Mouse (Mus musculus): Measurements from ENCODE around the gene Arhgap23. TPM values are rescaled to one million over a fixed set of nuclear protein-coding genes. Genes with fewer than 3 reads are reported as not detected.

Gene Arhgap23
- polyA plus RNA-seq, 1 experiment from 2014 or later: 7.9 TPM

- H3K9me3 ChIP-seq (ENCODE audit: low read depth, low read length): no peaks in the 10 kb centered on the region
- peak overlapping the region; percentile 71 for H3K4me2 ChIP-seq
- peak overlapping the region; percentile 29 for H3K4me3 ChIP-seq (ENCODE audit: low read depth, low read length)
- no peak overlapping the region for H3K27ac ChIP-seq (ENCODE audit: low read depth)
- H3K9ac ChIP-seq: peak overlapping the region; percentile 15; the same call in 1 of the 2 replicates
- WGBS: 4% methylated on average over 23 of the region's 23 CpGs
- H3K4me1 ChIP-seq (ENCODE audit: insufficient read depth): peaks cover 4% of the 10 kb centered on the region; the same call in 1 of the 2 replicates
- DNase-seq: peak; percentile 95
- peaks cover 8% of the 10 kb centered on the region for H3K36me3 ChIP-seq (ENCODE audit: insufficient read depth)
- TF ChIP-seq CTCF (IDR thresholded peaks at IDR 0.05; ENCODE audit: low read depth): peak; percentile 97
- peak; percentile 61 for ATAC-seq (ENCODE audit: insufficient read depth)
- no peaks in the 10 kb centered on the region for H3K27me3 ChIP-seq (ENCODE audit: insufficient read depth, low read length)
Measured at GRCm38 (mm10) chr11:97399958-97400710, 15.2 kb upstream of the Arhgap23 start.

GRCm38 (mm10) chr11:97401082-97401481 is 14.3 kb upstream of the Arhgap23 start:
- Histone ChIP-seq H3K9me3 (ENCODE audit: low read depth, low read length) (no peaks in the 10 kb centered on the region), H3K27ac (ENCODE audit: low read depth) (no peak overlapping the region), H3K27me3 (ENCODE audit: insufficient read depth, low read length) (0 out of 2 replicates have a peak, but pooled peaks cover 2% of the 10 kb centered on the region), H3K36me3 (ENCODE audit: insufficient read depth) (no peaks in the 10 kb centered on the region), H3K4me2 (peak overlapping the region; percentile 71), H3K4me3 (ENCODE audit: low read depth, low read length) (no peak overlapping the region), H3K9ac (no peak overlapping the region), H3K4me1 (ENCODE audit: insufficient read depth) (peaks cover 6% of the 10 kb centered on the region; the same call in 1 of the 2 replicates)
- WGBS: 11% methylated on average over 6 of the region's 6 CpGs
- ATAC-seq (ENCODE audit: insufficient read depth) (peak; percentile 4; the same call in 1 of the 2 replicates), DNase-seq (no peak)
- TF ChIP-seq CTCF (IDR thresholded peaks at IDR 0.05; ENCODE audit: low read depth): no peak

GRCm38 (mm10) chr11:97401686-97402435 is 13.5 kb upstream of the Arhgap23 start:
- DNase-seq (no peak), ATAC-seq (ENCODE audit: insufficient read depth) (no peak)
- Histone ChIP-seq H3K4me3 (ENCODE audit: low read depth, low read length) (no peak overlapping the region), H3K27me3 (ENCODE audit: insufficient read depth, low read length) (0 out of 2 replicates have a peak, but pooled peaks cover 5% of the 10 kb centered on the region), H3K9me3 (ENCODE audit: low read depth, low read length) (no peaks in the 10 kb centered on the region), H3K4me1 (ENCODE audit: insufficient read depth) (peaks cover 6% of the 10 kb centered on the region), H3K4me2 (no peak overlapping the region), H3K27ac (ENCODE audit: low read depth) (no peak overlapping the region), H3K9ac (no peak overlapping the region), H3K36me3 (ENCODE audit: insufficient read depth) (no peaks in the 10 kb centered on the region)
- WGBS: 81% methylated on average over 3 of the region's 3 CpGs
- no peak for TF ChIP-seq CTCF (IDR thresholded peaks at IDR 0.05; ENCODE audit: low read depth)

GRCm38 (mm10) chr11:97402746-97403145 is 12.6 kb upstream of the Arhgap23 start:
- TF ChIP-seq CTCF (IDR thresholded peaks at IDR 0.05; ENCODE audit: low read depth): no peak
- Histone ChIP-seq H3K27ac (ENCODE audit: low read depth) (no peak overlapping the region), H3K9ac (no peak overlapping the region), H3K4me3 (ENCODE audit: low read depth, low read length) (no peak overlapping the region), H3K36me3 (ENCODE audit: insufficient read depth) (no peaks in the 10 kb centered on the region), H3K4me1 (ENCODE audit: insufficient read depth) (peaks cover 6% of the 10 kb centered on the region), H3K9me3 (ENCODE audit: low read depth, low read length) (no peaks in the 10 kb centered on the region), H3K4me2 (no peak overlapping the region), H3K27me3 (ENCODE audit: insufficient read depth, low read length) (0 out of 2 replicates have a peak, but pooled peaks cover 5% of the 10 kb centered on the region)
- ATAC-seq (ENCODE audit: insufficient read depth) (no peak), DNase-seq (no peak)
- WGBS: 32% methylated on average over 2 of the region's 2 CpGs

GRCm38 (mm10) chr11:97403614-97404183 is 11.6 kb upstream of the Arhgap23 start:
- ATAC-seq (ENCODE audit: insufficient read depth): no peak
- 37% methylated on average over 8 of the region's 8 CpGs for WGBS
- TF ChIP-seq CTCF (IDR thresholded peaks at IDR 0.05; ENCODE audit: low read depth): no peak
- H3K9ac ChIP-seq: no peak overlapping the region
- H3K36me3 ChIP-seq (ENCODE audit: insufficient read depth): no peaks in the 10 kb centered on the region
- no peak overlapping the region for H3K27ac ChIP-seq (ENCODE audit: low read depth)
- peak overlapping the region; percentile 56 for H3K4me3 ChIP-seq (ENCODE audit: low read depth, low read length)
- 0 out of 2 replicates have a peak, but pooled peaks cover 5% of the 10 kb centered on the region for H3K27me3 ChIP-seq (ENCODE audit: insufficient read depth, low read length)
- no peak for DNase-seq
- H3K4me2 ChIP-seq: peak overlapping the region; percentile 100
- peaks cover 6% of the 10 kb centered on the region for H3K4me1 ChIP-seq (ENCODE audit: insufficient read depth)
- H3K9me3 ChIP-seq (ENCODE audit: low read depth, low read length): no peaks in the 10 kb centered on the region

GRCm38 (mm10) chr11:97404184-97404760 is 11.1 kb upstream of the Arhgap23 start:
- Histone ChIP-seq H3K36me3 (ENCODE audit: insufficient read depth) (no peaks in the 10 kb centered on the region), H3K9me3 (ENCODE audit: low read depth, low read length) (no peaks in the 10 kb centered on the region), H3K27ac (ENCODE audit: low read depth) (no peak overlapping the region), H3K27me3 (ENCODE audit: insufficient read depth, low read length) (0 out of 2 replicates have a peak, but pooled peaks cover 5% of the 10 kb centered on the region), H3K4me3 (ENCODE audit: low read depth, low read length) (peak overlapping the region; percentile 56), H3K9ac (peak overlapping the region; percentile 54), H3K4me1 (ENCODE audit: insufficient read depth) (peaks cover 6% of the 10 kb centered on the region), H3K4me2 (peak overlapping the region; percentile 100)
- TF ChIP-seq CTCF (IDR thresholded peaks at IDR 0.05; ENCODE audit: low read depth): no peak
- WGBS: under 1% methylated on average over 54 of the region's 61 CpGs
- peak; percentile 28 for ATAC-seq (ENCODE audit: insufficient read depth)
- peak; percentile 72 for DNase-seq

Measured in lung, embryonic 14.5 days (tissue).